Mouse (Mus musculus) forebrain, embryonic 11.5 days (tissue): ENCODE data around the gene Gm2956. TPM values are rescaled to one million over a fixed set of nuclear protein-coding genes. Genes with fewer than 3 reads are reported as not detected.
"Not testable (repeated sequence)": the region's sequence is repeated elsewhere in the genome, so short reads cannot be mapped to it uniquely, and the experiment has no call there.

Source experiments
- ATAC-seq: fragments of 200-750 bp; cut with Nextera tagmentation; replicated peaks from 2 replicates; pipeline ENCODE4 v1.8.0; 2017; ENCODE audit warnings: moderate TSS enrichment; ENCODE audit not compliant: low FRiP score
- DNase-seq: peaks from one replicate; pipeline ENCODE4 v3.0.0-alpha.2; 2017; ENCODE audit warnings: low spot score
- H3K27ac ChIP-seq: fragments of 300-500 bp; sonication (generic); 2 replicates; pipeline ENCODE4 v1.5.1; 2014; ENCODE audit warnings: low read depth, low read length
- H3K27me3 ChIP-seq: fragments of 300-500 bp; sonication (generic); 2 replicates; pipeline ENCODE4 v1.6.1; 2014; ENCODE audit warnings: mild to moderate bottlenecking, low read length, mixed read lengths; ENCODE audit not compliant: control insufficient read depth, insufficient read depth
- H3K36me3 ChIP-seq: fragments of 300-500 bp; sonication (generic); 2 replicates; pipeline ENCODE4 v1.6.1; 2014; ENCODE audit warnings: mild to moderate bottlenecking, low read length, moderate library complexity, mixed read lengths; ENCODE audit not compliant: control insufficient read depth, insufficient read depth
- H3K4me1 ChIP-seq: fragments of 300-500 bp; sonication (generic); replicated peaks from 2 replicates; pipeline ENCODE4 v1.6.1; 2014; ENCODE audit warnings: low read length, mixed read lengths; ENCODE audit not compliant: control insufficient read depth, insufficient read depth
- H3K4me2 ChIP-seq: fragments of 300-500 bp; sonication (generic); 2 replicates; pipeline ENCODE4 v1.6.1; 2014; ENCODE audit warnings: low read depth, mild to moderate bottlenecking, low read length, moderate library complexity, mixed read lengths; ENCODE audit not compliant: severe bottlenecking
- H3K4me3 ChIP-seq: fragments of 300-500 bp; sonication (generic); 2 replicates; pipeline ENCODE4 v1.5.1; 2014; ENCODE audit warnings: low read depth, low read length
- H3K9ac ChIP-seq: fragments of 300-500 bp; sonication (generic); 2 replicates; pipeline ENCODE4 v1.6.1; 2014; ENCODE audit warnings: low read length
- H3K9me3 ChIP-seq: fragments of 300-500 bp; sonication (generic); 2 replicates; pipeline ENCODE4 v1.6.1; 2016; ENCODE audit warnings: low read length, mixed read lengths; ENCODE audit not compliant: control insufficient read depth
- WGBS: fragments of 180-500 bp; shearing (Covaris S2); extraction: QIAGEN DNeasy Blood & Tissue Kit; methylation state at CpG from one replicate; pipeline ENCODE4 v1.1.7; 2014; 5-methylcytosine and 5-hydroxymethylcytosine counted together
- polyA plus RNA-seq: library from polyadenylated mRNA; unstranded; fragments of >200 nt; fragmentation: Nextera tagmentation; extraction: Ambion mirVana; gene quantifications from 2 replicates; pipeline ENCODE4 v1.2.1, GENCODE M21; 2014

Gm2956 gene
- not detected in 2 replicates for polyA plus RNA-seq

- not testable (repeated sequence) for H3K36me3 ChIP-seq, ATAC-seq, H3K4me1 ChIP-seq, H3K9me3 ChIP-seq, H3K27ac ChIP-seq, H3K27me3 ChIP-seq, DNase-seq
- H3K4me2 ChIP-seq, result peak within 1 kb of the TSS; percentile 44
- WGBS, result 0% methylated on average over 5 of the region's 37 CpGs
- H3K4me3 ChIP-seq, result peak within 1 kb of the TSS; percentile 30; the same call in 1 of the 2 replicates
- peak within 1 kb of the TSS; percentile 44 for H3K9ac ChIP-seq
Observed at GRCm38 (mm10) chr14:3332087-3332677, at the start of gene Gm2956. Gene Gm2956, plus strand, starts transcription at chr14:3332627.

DNA sequence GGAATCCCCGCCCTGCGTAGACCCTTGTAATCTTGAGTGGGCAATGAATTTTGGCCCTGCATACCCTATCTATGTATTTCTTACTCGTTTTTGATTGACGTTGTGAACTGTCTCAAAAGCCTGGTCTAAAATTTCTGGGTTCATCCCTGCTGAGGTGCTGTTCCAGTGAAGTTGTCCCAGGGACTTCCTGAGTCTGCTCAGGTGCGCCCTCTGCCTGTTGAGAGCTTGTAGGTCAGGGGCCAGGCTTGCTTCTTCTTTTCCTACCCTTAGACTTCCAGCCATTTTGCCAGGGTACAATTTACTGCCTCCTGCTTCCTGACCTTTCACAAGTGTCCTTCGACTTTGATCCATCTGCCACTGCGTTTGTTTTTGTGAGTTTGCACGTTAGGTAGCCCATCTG is 979 bp downstream of the Gm2956 start:
- WGBS, result 10% methylated on average over 4 of the region's 8 CpGs

DNA sequence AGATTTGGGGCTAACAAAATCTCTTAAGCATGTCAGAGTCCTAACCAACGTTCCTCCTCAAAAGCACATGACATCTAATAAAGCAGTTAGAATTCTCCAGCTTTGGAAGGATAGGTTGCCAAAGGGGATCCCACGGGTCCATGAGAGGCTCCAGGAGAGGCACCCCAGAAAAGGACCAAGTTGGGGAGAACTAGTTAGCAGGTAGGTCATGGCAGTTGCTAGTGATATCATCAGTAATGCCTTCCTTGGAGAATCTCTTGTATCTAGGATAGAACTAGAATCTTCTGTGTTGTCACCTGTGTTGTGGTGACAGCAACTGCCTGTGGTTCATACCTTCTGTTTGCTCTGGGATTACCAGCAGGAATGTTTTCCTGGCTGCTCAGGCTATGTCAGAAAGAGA is 62.4 kb downstream of the Gm2956 start, which contains the start of gene Gm10413:
Gene Gm10413, plus strand, starts transcription at position 301 of the 400 bp plus-strand sequence.
- not testable (repeated sequence) for H3K4me1 ChIP-seq, H3K27ac ChIP-seq, DNase-seq, H3K36me3 ChIP-seq, H3K9ac ChIP-seq, H3K27me3 ChIP-seq, H3K4me3 ChIP-seq, H3K4me2 ChIP-seq, H3K9me3 ChIP-seq, ATAC-seq
- no CpG with 5 or more reads among the region's 2 CpGs for WGBS

More for the DNA sequence above, 979 bp downstream of the Gm2956 start:
- H3K4me3 ChIP-seq, H3K27ac ChIP-seq, DNase-seq, H3K9ac ChIP-seq, ATAC-seq, H3K4me2 ChIP-seq, H3K36me3 ChIP-seq, H3K27me3 ChIP-seq, H3K9me3 ChIP-seq, H3K4me1 ChIP-seq: not testable (repeated sequence)

Other genes starting within 250 kb of the Gm2956 start
- not detected in 2 replicates for gene Gm10340, start 198.6 kb upstream of the Gm2956 start, polyA plus RNA-seq
- not detected in 2 replicates for gene Gm5795, start 144.4 kb upstream of the Gm2956 start, polyA plus RNA-seq
- gene D830030K20Rik, start 124.1 kb upstream of the Gm2956 start, polyA plus RNA-seq, result 7.3 and 7.6 TPM in 2 replicates
- not detected in 2 replicates for gene Gm10413, start 62.5 kb downstream of the Gm2956 start, polyA plus RNA-seq
- gene Gm10409, start 80.0 kb downstream of the Gm2956 start, polyA plus RNA-seq, result 1.7 and 2.3 TPM in 2 replicates
- 1.7 and 2.2 TPM in 2 replicates for gene Gm3005, start 95.5 kb downstream of the Gm2956 start, polyA plus RNA-seq
- not detected in 2 replicates for gene Gm10408, start 116.8 kb downstream of the Gm2956 start, polyA plus RNA-seq